Mouse (Mus musculus): ENCODE data around the gene Usp7. TPM values are rescaled to one million over a fixed set of nuclear protein-coding genes. Genes with fewer than 3 reads are reported as not detected.
A peak's percentile ranks its signal among the peaks of the same experiment; 100 is the strongest.

Usp7 gene
- polyA plus RNA-seq, 1 experiment from 2014 or later = 31.9 TPM

DNA sequence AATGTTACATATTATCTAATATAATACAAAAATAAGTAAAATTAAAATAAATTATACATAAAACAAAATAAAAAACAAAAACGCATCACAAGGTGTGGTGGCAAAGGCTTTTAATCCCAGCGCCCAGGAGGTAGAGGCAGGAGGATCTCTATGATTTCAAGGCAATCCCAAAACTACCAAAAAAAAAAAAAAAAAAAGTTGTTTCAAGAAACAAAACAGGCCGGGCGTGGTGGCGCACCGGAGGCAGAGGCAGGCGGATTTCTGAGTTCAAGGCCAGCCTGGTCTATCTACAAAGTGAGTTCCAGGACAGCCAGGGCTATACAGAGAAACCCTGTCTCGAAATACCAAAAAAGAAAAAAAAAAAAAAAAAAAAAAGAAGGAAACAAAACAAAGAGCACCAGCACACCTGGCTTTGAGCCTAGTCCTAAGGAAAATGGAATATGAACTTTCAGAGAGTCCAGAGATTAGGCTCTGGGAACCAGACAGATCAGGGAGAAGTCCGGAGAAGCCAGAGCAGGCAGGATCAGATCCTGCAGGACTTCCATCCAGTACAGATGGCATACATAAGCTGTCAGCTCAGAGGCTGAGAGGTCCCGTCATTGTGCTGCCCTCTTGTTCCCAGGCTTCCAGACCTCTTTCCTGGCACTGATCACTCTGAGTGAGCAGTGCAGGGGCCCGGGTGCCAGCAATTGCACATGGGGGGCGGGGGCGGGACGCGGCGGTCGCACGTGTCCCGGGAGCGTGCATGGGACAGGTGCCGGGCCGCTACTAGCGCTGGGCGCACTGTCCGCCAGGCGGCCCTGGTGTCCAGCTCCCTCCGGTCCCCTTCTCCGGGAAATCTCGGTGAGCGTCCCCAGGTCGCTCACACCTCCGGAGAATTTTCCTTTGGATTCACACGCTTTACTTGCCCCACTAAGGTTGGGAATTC, 36.8 kb upstream of the Usp7 start:
- WGBS (ENCODE audit: insufficient replicate concordance) = 10% methylated on average over 33 of the region's 33 CpGs
- H3K27me3 ChIP-seq (ENCODE audit: control insufficient read depth, insufficient read depth, low read length) = no peaks in the 10 kb centered on the region

DNA sequence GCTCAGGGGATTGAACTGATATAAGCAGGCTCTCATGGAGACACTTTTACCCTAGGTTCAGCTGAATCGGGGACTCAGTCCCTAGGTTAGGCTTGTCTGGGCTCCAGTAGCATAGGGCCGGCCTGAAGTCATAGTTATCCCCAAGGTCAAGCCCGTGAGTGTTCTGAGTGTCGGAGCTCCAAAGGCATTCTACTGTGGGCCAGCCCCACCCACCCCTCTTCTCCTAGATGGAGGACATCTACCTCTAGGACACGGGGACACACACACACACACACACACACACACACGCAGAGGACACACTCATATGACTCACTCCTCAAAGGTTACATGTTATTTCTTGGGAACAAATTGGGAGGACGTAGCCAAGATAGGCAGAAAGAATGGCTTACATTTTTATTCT, 35.3 kb upstream of the Usp7 start:
- Histone ChIP-seq H3K9me3 (replicated peaks; ENCODE audit: control insufficient read depth, low read length) (no peaks in the 10 kb centered on the region), H3K4me2 (no peak overlapping the region), H3K4me3 (ENCODE audit: low read depth, low read length) (no peak overlapping the region), H3K27me3 (ENCODE audit: control insufficient read depth, insufficient read depth, low read length) (no peaks in the 10 kb centered on the region), H3K9ac (ENCODE audit: low read depth, low read length) (no peak overlapping the region), H3K4me1 (ENCODE audit: control insufficient read depth, insufficient read depth, low read length) (peaks cover 9% of the 10 kb centered on the region; the same call in 1 of the 2 replicates), H3K36me3 (ENCODE audit: control insufficient read depth, insufficient read depth, low read length) (0 out of 2 replicates have a peak, but pooled peaks cover 2% of the 10 kb centered on the region), H3K27ac (ENCODE audit: low read depth, low read length) (no peak overlapping the region)
- WGBS (ENCODE audit: insufficient replicate concordance) = 77% methylated on average over 7 of the region's 7 CpGs
- ATAC-seq (replicated peaks; ENCODE audit: insufficient number of reproducible peaks, low FRiP score, low TSS enrichment) = no peak

More for the DNA sequence above, 36.8 kb upstream of the Usp7 start:
- H3K4me1 ChIP-seq (ENCODE audit: control insufficient read depth, insufficient read depth, low read length) = peaks cover 18% of the 10 kb centered on the region; the same call in 1 of the 2 replicates
- H3K27ac ChIP-seq (ENCODE audit: low read depth, low read length) = peak overlapping the region; percentile 88
- H3K4me2 ChIP-seq = peak overlapping the region; percentile 97
- peak overlapping the region; percentile 77 for H3K9ac ChIP-seq (ENCODE audit: low read depth, low read length)
- peak; percentile 59 for ATAC-seq (replicated peaks; ENCODE audit: insufficient number of reproducible peaks, low FRiP score, low TSS enrichment)
- peak overlapping the region; percentile 100 for H3K4me3 ChIP-seq (ENCODE audit: low read depth, low read length)
- no peaks in the 10 kb centered on the region for H3K9me3 ChIP-seq (replicated peaks; ENCODE audit: control insufficient read depth, low read length)
- 0 out of 2 replicates have a peak, but pooled peaks cover 2% of the 10 kb centered on the region for H3K36me3 ChIP-seq (ENCODE audit: control insufficient read depth, insufficient read depth, low read length)

DNA sequence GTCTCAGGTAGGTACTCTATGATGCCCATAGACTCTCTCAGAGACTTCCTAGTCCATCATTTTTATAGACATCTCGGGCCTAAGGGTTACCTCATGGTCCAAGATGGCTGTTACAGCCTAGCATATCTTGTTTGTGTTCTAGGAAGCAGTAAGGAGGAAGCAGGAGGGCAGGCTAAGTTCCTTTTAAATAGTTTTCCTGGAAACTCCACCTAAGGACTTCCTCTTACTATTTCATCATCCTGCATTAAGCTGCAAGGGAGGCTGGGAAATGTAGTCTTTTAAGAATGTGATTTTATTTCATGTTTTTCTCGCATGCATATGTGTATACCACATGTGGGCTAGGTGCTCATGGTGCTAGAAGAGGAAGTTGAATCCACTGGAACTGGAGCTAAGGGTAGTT, 31.6 kb upstream of the Usp7 start:
- H3K9me3 ChIP-seq (replicated peaks; ENCODE audit: control insufficient read depth, low read length) = no peaks in the 10 kb centered on the region
- no peaks in the 10 kb centered on the region for H3K27me3 ChIP-seq (ENCODE audit: control insufficient read depth, insufficient read depth, low read length)
- no peak overlapping the region for H3K4me2 ChIP-seq
- H3K36me3 ChIP-seq (ENCODE audit: control insufficient read depth, insufficient read depth, low read length) = no peaks in the 10 kb centered on the region
- 70% methylated on average over 2 of the region's 2 CpGs for WGBS (ENCODE audit: insufficient replicate concordance)
- no peak overlapping the region for H3K27ac ChIP-seq (ENCODE audit: low read depth, low read length)
- H3K4me3 ChIP-seq (ENCODE audit: low read depth, low read length) = no peak overlapping the region
- ATAC-seq (replicated peaks; ENCODE audit: insufficient number of reproducible peaks, low FRiP score, low TSS enrichment) = peak; percentile 55
- H3K9ac ChIP-seq (ENCODE audit: low read depth, low read length) = no peak overlapping the region
- no peaks in the 10 kb centered on the region for H3K4me1 ChIP-seq (ENCODE audit: control insufficient read depth, insufficient read depth, low read length)

DNA sequence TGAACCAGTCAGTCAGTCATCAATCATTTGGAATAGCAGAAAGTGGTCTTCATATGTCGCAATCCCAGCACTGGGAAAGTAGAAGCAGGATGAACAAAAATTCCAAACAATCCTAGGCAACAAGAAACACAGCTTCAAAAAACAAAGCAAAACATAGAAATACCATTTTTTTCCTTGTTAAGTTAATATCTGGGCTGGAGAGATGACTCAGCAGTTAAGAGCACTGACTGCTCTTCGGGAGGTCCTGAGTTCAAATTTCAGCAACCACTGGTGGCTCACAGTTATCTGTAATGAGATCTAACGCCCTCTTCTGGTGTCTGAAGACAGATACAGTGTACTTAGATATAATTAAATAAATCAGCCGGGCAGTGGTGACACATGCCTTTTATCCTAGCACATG, 30.5 kb upstream of the Usp7 start:
- Histone ChIP-seq H3K27me3 (ENCODE audit: control insufficient read depth, insufficient read depth, low read length) (no peaks in the 10 kb centered on the region), H3K4me2 (no peak overlapping the region), H3K27ac (ENCODE audit: low read depth, low read length) (no peak overlapping the region), H3K9me3 (replicated peaks; ENCODE audit: control insufficient read depth, low read length) (no peaks in the 10 kb centered on the region), H3K4me3 (ENCODE audit: low read depth, low read length) (no peak overlapping the region), H3K36me3 (ENCODE audit: control insufficient read depth, insufficient read depth, low read length) (no peaks in the 10 kb centered on the region), H3K4me1 (ENCODE audit: control insufficient read depth, insufficient read depth, low read length) (no peaks in the 10 kb centered on the region), H3K9ac (ENCODE audit: low read depth, low read length) (no peak overlapping the region)
- ATAC-seq (replicated peaks; ENCODE audit: insufficient number of reproducible peaks, low FRiP score, low TSS enrichment) = no peak
- WGBS (ENCODE audit: insufficient replicate concordance) = 73% methylated on average over 4 of the region's 4 CpGs

DNA sequence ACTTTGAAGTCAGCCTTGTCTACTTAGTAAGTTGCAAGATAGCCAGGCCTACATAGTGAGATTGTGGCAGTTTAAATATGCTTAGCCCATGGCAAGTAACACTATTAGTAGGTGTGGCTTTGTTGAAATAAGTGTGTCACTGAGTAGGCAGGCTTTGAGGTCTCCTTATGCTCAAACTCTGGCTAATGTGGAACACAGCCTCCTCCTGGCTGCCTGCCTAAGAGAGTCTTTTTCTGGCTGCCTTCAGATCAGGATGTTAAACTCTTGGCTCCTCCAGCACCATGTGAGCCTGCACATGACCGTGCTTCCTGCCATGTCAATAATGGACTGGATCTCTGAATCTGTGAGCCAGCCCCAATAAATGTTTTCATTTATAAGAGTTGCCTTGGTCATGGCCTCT, 29.3 kb upstream of the Usp7 start:
- Histone ChIP-seq H3K9ac (ENCODE audit: low read depth, low read length) (no peak overlapping the region), H3K36me3 (ENCODE audit: control insufficient read depth, insufficient read depth, low read length) (no peaks in the 10 kb centered on the region), H3K27ac (ENCODE audit: low read depth, low read length) (no peak overlapping the region), H3K4me3 (ENCODE audit: low read depth, low read length) (no peak overlapping the region), H3K4me2 (no peak overlapping the region), H3K4me1 (ENCODE audit: control insufficient read depth, insufficient read depth, low read length) (no peaks in the 10 kb centered on the region), H3K9me3 (replicated peaks; ENCODE audit: control insufficient read depth, low read length) (no peaks in the 10 kb centered on the region), H3K27me3 (ENCODE audit: control insufficient read depth, insufficient read depth, low read length) (no peaks in the 10 kb centered on the region)
- WGBS (ENCODE audit: insufficient replicate concordance) = 77% methylated on average over 1 of the region's 1 CpGs
- ATAC-seq (replicated peaks; ENCODE audit: insufficient number of reproducible peaks, low FRiP score, low TSS enrichment) = no peak

DNA sequence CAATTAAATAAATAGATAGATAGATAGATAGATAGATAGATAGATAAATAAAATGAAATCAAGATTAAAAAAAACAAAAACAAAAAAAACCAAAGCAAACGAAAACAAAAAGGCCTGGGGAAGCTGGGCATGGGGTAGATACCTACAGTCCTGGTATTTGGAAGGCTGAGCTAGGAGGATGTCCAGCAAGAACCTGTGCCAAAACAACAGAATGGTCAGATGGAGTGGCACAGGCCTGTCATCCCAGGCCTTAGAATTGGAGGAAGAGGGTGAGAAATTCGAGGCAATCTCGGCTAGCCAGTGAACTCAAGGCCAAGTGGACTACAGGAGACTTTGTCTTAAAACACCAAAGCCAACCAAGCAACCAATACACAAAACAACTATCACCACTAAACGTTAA, 25.8 kb upstream of the Usp7 start:
- no peak for ATAC-seq (replicated peaks; ENCODE audit: insufficient number of reproducible peaks, low FRiP score, low TSS enrichment)
- H3K36me3 ChIP-seq (ENCODE audit: control insufficient read depth, insufficient read depth, low read length) = no peaks in the 10 kb centered on the region
- WGBS (ENCODE audit: insufficient replicate concordance) = 68% methylated on average over 4 of the region's 4 CpGs

DNA sequence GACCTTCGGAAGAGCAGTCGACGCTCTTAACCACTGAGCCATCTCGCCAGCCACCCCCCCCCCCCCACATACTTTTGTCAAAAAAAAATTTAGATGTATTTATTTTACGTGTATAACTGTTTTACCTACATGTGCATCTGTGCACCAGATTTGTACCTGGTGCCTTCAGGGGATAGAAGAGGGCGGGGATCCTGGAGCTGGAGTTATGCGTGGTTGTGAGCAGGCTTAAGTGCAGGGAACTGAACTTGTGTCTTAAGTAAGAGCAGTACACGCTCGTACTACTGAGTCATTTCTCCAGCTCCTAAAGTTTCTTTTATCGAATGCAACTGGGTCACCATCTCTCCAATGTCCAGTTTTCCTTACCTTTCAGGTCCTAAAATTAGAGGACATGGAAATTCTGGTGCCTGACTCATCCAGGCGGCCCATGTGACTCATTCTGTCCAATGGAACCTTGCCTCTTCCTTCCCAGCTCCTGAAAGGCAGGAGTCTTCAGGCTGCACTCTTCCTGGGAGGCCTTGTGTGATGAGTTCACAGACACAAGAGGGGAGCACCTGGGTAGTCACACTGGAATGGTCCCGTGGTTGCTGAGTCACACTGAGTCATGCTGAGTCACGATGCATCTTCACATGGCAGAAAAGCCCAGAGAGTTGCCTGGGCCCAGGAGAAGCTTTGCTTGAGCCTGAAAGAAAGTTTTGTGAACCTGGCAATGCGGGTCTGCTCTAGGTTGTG, 18.5 kb upstream of the Usp7 start:
- Histone ChIP-seq H3K27ac (ENCODE audit: low read depth, low read length) (peak overlapping the region; percentile 60), H3K9ac (ENCODE audit: low read depth, low read length) (no peak overlapping the region), H3K27me3 (ENCODE audit: control insufficient read depth, insufficient read depth, low read length) (no peaks in the 10 kb centered on the region), H3K36me3 (ENCODE audit: control insufficient read depth, insufficient read depth, low read length) (no peaks in the 10 kb centered on the region), H3K9me3 (replicated peaks; ENCODE audit: control insufficient read depth, low read length) (no peaks in the 10 kb centered on the region), H3K4me3 (ENCODE audit: low read depth, low read length) (0 out of 2 replicates have a peak overlapping the region, but pooled peaks have one; percentile 8), H3K4me2 (peak overlapping the region; percentile 42), H3K4me1 (ENCODE audit: control insufficient read depth, insufficient read depth, low read length) (no peaks in the 10 kb centered on the region)
- peak; percentile 91 for ATAC-seq (replicated peaks; ENCODE audit: insufficient number of reproducible peaks, low FRiP score, low TSS enrichment)
- WGBS (ENCODE audit: insufficient replicate concordance) = 86% methylated on average over 14 of the region's 14 CpGs

More for the DNA sequence above, 25.8 kb upstream of the Usp7 start:
- no peaks in the 10 kb centered on the region for H3K4me1 ChIP-seq (ENCODE audit: control insufficient read depth, insufficient read depth, low read length)
- H3K9ac ChIP-seq (ENCODE audit: low read depth, low read length) = no peak overlapping the region
- H3K27me3 ChIP-seq (ENCODE audit: control insufficient read depth, insufficient read depth, low read length) = no peaks in the 10 kb centered on the region
- H3K27ac ChIP-seq (ENCODE audit: low read depth, low read length) = no peak overlapping the region
- no peak overlapping the region for H3K4me2 ChIP-seq
- no peaks in the 10 kb centered on the region for H3K9me3 ChIP-seq (replicated peaks; ENCODE audit: control insufficient read depth, low read length)
- no peak overlapping the region for H3K4me3 ChIP-seq (ENCODE audit: low read depth, low read length)

DNA sequence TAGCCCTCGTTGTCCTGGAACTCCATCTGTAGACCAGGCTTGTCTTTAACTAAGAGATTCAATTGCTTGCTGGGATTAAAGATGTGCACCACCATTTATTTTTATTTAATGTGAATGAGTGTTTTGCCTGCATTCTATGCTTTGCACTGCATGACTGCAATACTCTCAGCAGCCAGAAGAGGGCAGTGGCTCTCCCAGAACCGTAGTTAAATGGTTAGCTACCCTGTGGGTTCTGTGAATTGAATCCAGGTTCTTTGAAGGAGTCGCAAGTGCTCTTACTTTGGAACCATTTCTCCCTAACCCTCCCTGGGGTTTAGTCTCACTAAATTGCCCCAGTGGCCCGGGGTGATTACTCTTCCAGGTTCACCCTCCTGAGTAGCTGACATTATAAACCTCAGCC, 14.6 kb upstream of the Usp7 start:
- H3K9ac ChIP-seq (ENCODE audit: low read depth, low read length) = no peak overlapping the region
- no peak overlapping the region for H3K27ac ChIP-seq (ENCODE audit: low read depth, low read length)
- no peak for ATAC-seq (replicated peaks; ENCODE audit: insufficient number of reproducible peaks, low FRiP score, low TSS enrichment)
- no peaks in the 10 kb centered on the region for H3K36me3 ChIP-seq (ENCODE audit: control insufficient read depth, insufficient read depth, low read length)
- H3K4me2 ChIP-seq = no peak overlapping the region
- no peak overlapping the region for H3K4me3 ChIP-seq (ENCODE audit: low read depth, low read length)
- H3K27me3 ChIP-seq (ENCODE audit: control insufficient read depth, insufficient read depth, low read length) = no peaks in the 10 kb centered on the region
- WGBS (ENCODE audit: insufficient replicate concordance) = 20% methylated on average over 4 of the region's 4 CpGs
- no peaks in the 10 kb centered on the region for H3K4me1 ChIP-seq (ENCODE audit: control insufficient read depth, insufficient read depth, low read length)
- H3K9me3 ChIP-seq (replicated peaks; ENCODE audit: control insufficient read depth, low read length) = no peaks in the 10 kb centered on the region
